ENCODE assay signal across 7 mouse cellular contexts in the genomic region with DNA sequence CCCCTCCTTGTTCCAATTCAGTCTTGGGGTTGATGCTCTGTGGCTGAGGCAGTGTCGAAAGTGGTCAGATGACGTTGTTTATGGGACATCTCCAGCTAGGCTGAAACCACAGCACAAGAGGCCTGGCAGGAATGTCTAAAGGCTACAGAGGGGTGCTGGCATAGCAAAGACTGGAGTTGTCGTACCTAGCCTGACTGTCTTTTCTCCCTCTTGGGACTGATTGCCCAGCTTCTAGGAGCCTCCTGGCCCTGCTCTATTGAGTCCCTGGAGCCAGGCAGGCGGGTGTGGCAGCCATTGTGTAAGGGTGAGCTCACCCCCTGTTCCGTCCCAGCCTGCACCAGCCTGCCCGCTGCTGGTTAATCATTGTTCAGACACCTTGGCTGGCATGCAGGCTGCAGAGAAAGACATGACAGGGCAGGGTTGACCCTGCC. TPM values are rescaled to one million over a fixed set of nuclear protein-coding genes. Genes with fewer than 3 reads are reported as not detected.
DNase-seq lines count a peak whose midpoint lies in the region; ATAC-seq and TF ChIP-seq lines count a peak whose summit lies in the region.

No protein-coding gene starts in this region.

- H3K79me2 ChIP-seq in C2C12 (ENCODE audit: control insufficient read depth, insufficient read depth), result no peaks in the 10 kb centered on the region

- H3K9me3 ChIP-seq in lung, embryonic 16.5 days (ENCODE audit: control insufficient read depth, low read length), result no peaks in the 10 kb centered on the region

- peak; percentile 82 for ATAC-seq in lung, embryonic 16.5 days (ENCODE audit: low read depth)
- no peak for ATAC-seq in activated CD4-positive, CD25-positive, alpha-beta regulatory T cell, adult 4 months

- DNase-seq in kidney, adult 9 months, result peak; percentile 93
- no peak for DNase-seq in layer of hippocampus, adult 9-10 months (ENCODE audit: low spot score)
- no peak for DNase-seq in frontal cortex, postnatal 14 days (ENCODE audit: low spot score in 2 of 2)

- no peak for TF ChIP-seq POLR2A in bone marrow, adult 2 months (IDR thresholded peaks at IDR 0.05; ENCODE audit: borderline replicate concordance, control insufficient read depth, low read depth, low read length)

- WGBS in bone marrow, adult 2 months, result 49% methylated on average over 6 of the region's 6 CpGs
- 41% methylated on average over 6 of the region's 6 CpGs for WGBS in lung, embryonic 16.5 days

- H3K4me3 ChIP-seq in C2C12 (ENCODE audit: insufficient read depth, poor library complexity, severe bottlenecking), result no peak overlapping the region
- no peak overlapping the region for H3K4me3 ChIP-seq in bone marrow, adult 2 months (replicated peaks; ENCODE audit: control insufficient read depth, low read depth, low read length)
- H3K4me3 ChIP-seq in lung, embryonic 16.5 days (ENCODE audit: low read length), result no peak overlapping the region

- no peak overlapping the region for H3K27ac ChIP-seq in bone marrow, adult 2 months (ENCODE audit: control insufficient read depth, insufficient read depth, low read depth, low read length, poor library complexity)
- H3K27ac ChIP-seq in lung, embryonic 16.5 days (ENCODE audit: low read length), result peak overlapping the region; percentile 82

- H3ac ChIP-seq in C2C12 (ENCODE audit: control insufficient read depth, insufficient read length, low read depth), result peak overlapping the region; percentile 40

- H3K4me2 ChIP-seq in lung, embryonic 16.5 days (ENCODE audit: low read depth, low read length), result no peak overlapping the region

- no peaks in the 10 kb centered on the region for H3K36me3 ChIP-seq in C2C12 (ENCODE audit: control insufficient read depth, insufficient read depth)
- no peaks in the 10 kb centered on the region for H3K36me3 ChIP-seq in lung, embryonic 16.5 days (ENCODE audit: control insufficient read depth, insufficient read depth, low read length)

- no peaks in the 10 kb centered on the region for H3K79me3 ChIP-seq in C2C12 (ENCODE audit: low read depth)

- H3K4me1 ChIP-seq in bone marrow, adult 2 months (ENCODE audit: control insufficient read depth, insufficient read depth, low read length), result no peaks in the 10 kb centered on the region
- peaks cover 18% of the 10 kb centered on the region for H3K4me1 ChIP-seq in lung, embryonic 16.5 days (replicated peaks; ENCODE audit: control insufficient read depth, insufficient read depth, low read length)

- peak; percentile 60 for TF ChIP-seq CTCF in C2C12 (IDR thresholded peaks at IDR 0.05; ENCODE audit: control insufficient read depth, insufficient read depth, insufficient read length)
- 0 out of 2 replicates have a peak, but pooled peaks have one; percentile 7 for TF ChIP-seq CTCF in bone marrow, adult 2 months (IDR thresholded peaks at IDR 0.05; ENCODE audit: control insufficient read depth, insufficient read depth, low read length)

- H3K27me3 ChIP-seq in C2C12 (ENCODE audit: control insufficient read depth, insufficient read depth, insufficient read length), result no peaks in the 10 kb centered on the region
- no peaks in the 10 kb centered on the region for H3K27me3 ChIP-seq in lung, embryonic 16.5 days (ENCODE audit: control insufficient read depth, insufficient read depth, low read depth, low read length)

- no peak overlapping the region for H3K9ac ChIP-seq in lung, embryonic 16.5 days (ENCODE audit: low read length)

TF ChIP-seq in C2C12, 6 proteins besides CTCF, POLR2A, EP300 and RAD21:
- no peak for TF ChIP-seq FOSL1 (IDR thresholded peaks at IDR 0.05; ENCODE audit: insufficient read depth, low read length, poor library complexity, severe bottlenecking)
- TF ChIP-seq USF1 (IDR thresholded peaks at IDR 0.05; ENCODE audit: low read depth), result peak; percentile 12
- peak; percentile 31 for TF ChIP-seq MAX (IDR thresholded peaks at IDR 0.05)

RNA-seq across cellular contexts. Expression of gene Sdc1, which starts 40.3 kb away (rescaled TPM):
- polyA plus RNA-seq in C2C12 (2012; fragmentation: generic; extraction: Trizol), result 112 TPM
- polyA plus RNA-seq in bone marrow, adult 2 months (2011; ENCODE audit: insufficient read depth, insufficient read length, low replicate concordance, missing spikeins), result 3.4 and 13.1 TPM in 2 replicates
- polyA plus RNA-seq in lung, embryonic 16.5 days (2015; fragmentation: Nextera tagmentation; extraction: Ambion mirVana), result 166 and 170 TPM in 2 replicates
- polyA plus RNA-seq in activated CD4-positive, CD25-positive, alpha-beta regulatory T cell, adult 4 months (2017; shearing (Covaris generic)), result under 1 TPM in 1 of 2 experiments, not detected in 1; 0.32 TPM
